Mouse (Mus musculus): ENCODE measurements around the gene Cfdp1. TPM values are rescaled to one million over a fixed set of nuclear protein-coding genes. Genes with fewer than 3 reads are reported as not detected.

Cfdp1 gene
- polyA plus RNA-seq, 1 experiment from 2014 or later: 199 TPM

- no peaks in the 10 kb centered on the region for H3K4me1 ChIP-seq
- no peaks in the 10 kb centered on the region for H3K9me3 ChIP-seq
- H3K4me2 ChIP-seq: no peak overlapping the region
- 48% methylated on average over 1 of the region's 1 CpGs for WGBS
- H3K27me3 ChIP-seq: no peaks in the 10 kb centered on the region
- no peak for ATAC-seq (ENCODE audit: low FRiP score)
- H3K4me3 ChIP-seq (replicated peaks): no peak overlapping the region
- no peak overlapping the region for H3K27ac ChIP-seq
- H3K36me3 ChIP-seq (replicated peaks): peaks cover 51% of the 10 kb centered on the region
- H3K9ac ChIP-seq: no peak overlapping the region
These were observed 18.6 kb downstream of the Cfdp1 start for GRCm38 (mm10) chr8:111835540-111835939.

- no peaks in the 10 kb centered on the region for H3K27me3 ChIP-seq
- WGBS: 76% methylated on average over 6 of the region's 6 CpGs
- ATAC-seq (ENCODE audit: low FRiP score): no peak
- no peak overlapping the region for H3K4me2 ChIP-seq
- H3K36me3 ChIP-seq (replicated peaks): peaks cover 55% of the 10 kb centered on the region
- H3K27ac ChIP-seq: no peak overlapping the region
- no peaks in the 10 kb centered on the region for H3K4me1 ChIP-seq
- H3K4me3 ChIP-seq (replicated peaks): no peak overlapping the region
- H3K9ac ChIP-seq: no peak overlapping the region
- no peaks in the 10 kb centered on the region for H3K9me3 ChIP-seq
These were observed 20.1 kb downstream of the Cfdp1 start for GRCm38 (mm10) chr8:111834011-111834410.

- H3K4me3 ChIP-seq (replicated peaks): no peak overlapping the region
- no peaks in the 10 kb centered on the region for H3K9me3 ChIP-seq
- H3K4me1 ChIP-seq: no peaks in the 10 kb centered on the region
- H3K4me2 ChIP-seq: no peak overlapping the region
- ATAC-seq (ENCODE audit: low FRiP score): no peak
- no peaks in the 10 kb centered on the region for H3K27me3 ChIP-seq
- no peak overlapping the region for H3K9ac ChIP-seq
- peaks cover 60% of the 10 kb centered on the region for H3K36me3 ChIP-seq (replicated peaks)
- WGBS: 87% methylated on average over 5 of the region's 5 CpGs
- no peak overlapping the region for H3K27ac ChIP-seq
These were observed 21.1 kb downstream of the Cfdp1 start for GRCm38 (mm10) chr8:111832983-111833382.

GRCm38 (mm10) chr8:111831996-111832395 lies 22.1 kb downstream of the Cfdp1 start:
- no peak for ATAC-seq (ENCODE audit: low FRiP score)
- H3K4me3 ChIP-seq (replicated peaks): no peak overlapping the region
- peaks cover 55% of the 10 kb centered on the region for H3K36me3 ChIP-seq (replicated peaks)
- H3K4me1 ChIP-seq: no peaks in the 10 kb centered on the region
- WGBS: 90% methylated on average over 4 of the region's 4 CpGs
- no peaks in the 10 kb centered on the region for H3K27me3 ChIP-seq
- no peak overlapping the region for H3K27ac ChIP-seq
- no peaks in the 10 kb centered on the region for H3K9me3 ChIP-seq
- H3K4me2 ChIP-seq: no peak overlapping the region
- no peak overlapping the region for H3K9ac ChIP-seq

DNA sequence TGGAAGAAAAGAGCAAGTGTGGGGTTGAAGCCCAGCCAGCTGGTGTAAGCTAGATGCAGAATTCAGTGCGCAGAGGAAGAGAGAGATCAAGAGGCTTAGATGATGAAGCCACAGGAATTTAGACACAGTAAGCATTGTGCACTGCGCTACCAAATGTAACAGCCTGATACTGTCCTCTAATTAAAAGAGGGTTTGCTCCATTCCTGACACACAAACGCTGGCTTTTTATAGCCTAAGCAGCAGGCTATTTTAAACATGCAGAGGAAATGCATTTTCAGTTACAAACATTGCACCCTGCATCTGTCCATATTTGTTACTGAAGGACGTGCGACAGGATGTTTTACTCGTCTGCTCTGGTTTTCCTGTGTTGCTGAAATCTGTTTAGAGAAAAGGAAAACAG lies 25.5 kb downstream of the Cfdp1 start:
- no peaks in the 10 kb centered on the region for H3K9me3 ChIP-seq
- H3K27ac ChIP-seq: no peak overlapping the region
- no peaks in the 10 kb centered on the region for H3K27me3 ChIP-seq
- no peak overlapping the region for H3K9ac ChIP-seq
- no peaks in the 10 kb centered on the region for H3K4me1 ChIP-seq
- ATAC-seq (ENCODE audit: low FRiP score): no peak
- no peak overlapping the region for H3K4me3 ChIP-seq (replicated peaks)
- peaks cover 60% of the 10 kb centered on the region for H3K36me3 ChIP-seq (replicated peaks)
- 88% methylated on average over 6 of the region's 6 CpGs for WGBS
- H3K4me2 ChIP-seq: no peak overlapping the region

DNA sequence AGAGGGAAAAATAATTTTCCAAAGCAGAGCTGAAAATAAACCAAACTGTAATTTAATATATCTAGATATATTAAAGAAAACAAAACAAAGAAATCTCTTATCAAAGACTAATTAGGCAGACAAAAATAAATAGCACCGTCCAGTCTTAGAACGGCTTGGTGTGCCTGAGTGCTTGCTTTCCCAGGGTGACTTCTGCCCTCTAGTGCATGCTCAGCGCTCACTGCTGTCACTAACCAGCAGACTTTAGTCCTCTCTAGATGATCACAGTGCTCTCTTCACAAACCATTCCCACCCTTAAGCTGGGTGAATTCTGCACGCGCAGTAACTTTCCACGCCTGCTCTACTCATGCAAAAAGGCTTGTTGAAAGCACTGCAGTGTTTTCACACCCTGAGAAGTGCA lies 28.9 kb downstream of the Cfdp1 start:
- no peaks in the 10 kb centered on the region for H3K4me1 ChIP-seq
- H3K36me3 ChIP-seq (replicated peaks): peaks cover 68% of the 10 kb centered on the region
- no peaks in the 10 kb centered on the region for H3K9me3 ChIP-seq
- H3K27me3 ChIP-seq: no peaks in the 10 kb centered on the region
- ATAC-seq (ENCODE audit: low FRiP score): no peak
- WGBS: 76% methylated on average over 6 of the region's 6 CpGs
- H3K27ac ChIP-seq: no peak overlapping the region
- H3K9ac ChIP-seq: no peak overlapping the region
- no peak overlapping the region for H3K4me3 ChIP-seq (replicated peaks)
- no peak overlapping the region for H3K4me2 ChIP-seq

DNA sequence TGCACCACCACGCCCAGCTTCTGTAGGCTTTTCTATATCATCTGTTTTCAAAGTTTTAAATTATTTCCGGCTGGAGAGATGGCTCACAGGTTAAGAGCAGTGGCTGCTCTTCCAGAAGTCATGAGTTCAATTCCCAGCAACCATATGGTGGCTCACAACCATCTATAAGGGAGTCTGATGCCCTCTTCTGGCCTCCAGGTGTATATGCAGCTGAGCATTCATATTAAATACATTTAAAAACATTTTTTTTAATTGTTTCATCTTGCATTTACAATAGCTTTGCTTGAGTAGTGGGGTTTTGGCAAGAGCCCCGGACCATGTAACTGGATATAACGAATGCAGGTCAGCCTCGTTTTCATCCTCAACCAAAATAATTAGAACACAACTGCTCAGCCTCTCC lies 29.8 kb downstream of the Cfdp1 start:
- peaks cover 67% of the 10 kb centered on the region for H3K36me3 ChIP-seq (replicated peaks)
- no peaks in the 10 kb centered on the region for H3K4me1 ChIP-seq
- H3K4me3 ChIP-seq (replicated peaks): no peak overlapping the region
- WGBS: 94% methylated on average over 5 of the region's 5 CpGs
- no peak overlapping the region for H3K9ac ChIP-seq
- no peak overlapping the region for H3K27ac ChIP-seq
- no peak for ATAC-seq (ENCODE audit: low FRiP score)
- H3K4me2 ChIP-seq: no peak overlapping the region
- no peaks in the 10 kb centered on the region for H3K9me3 ChIP-seq
- no peaks in the 10 kb centered on the region for H3K27me3 ChIP-seq

DNA sequence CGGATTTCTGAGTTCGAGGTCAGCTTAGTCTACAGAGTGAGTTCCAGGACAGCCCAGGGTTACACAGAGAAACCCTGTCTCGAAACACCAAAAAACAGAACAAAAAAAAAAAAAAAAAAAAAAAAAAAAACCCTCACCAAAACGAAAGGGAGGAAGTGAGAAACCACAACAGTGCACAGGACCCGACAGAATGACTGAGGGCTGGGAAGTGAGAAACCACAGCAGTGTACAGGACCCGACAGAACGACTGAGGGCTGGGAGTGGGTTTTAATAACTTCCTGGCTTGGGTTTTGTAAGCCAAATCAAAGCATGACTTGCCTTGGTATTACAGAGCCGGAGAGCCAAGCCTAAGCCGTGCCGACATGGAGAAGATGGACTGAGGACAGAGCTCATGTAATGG lies 32.9 kb downstream of the Cfdp1 start:
- H3K4me3 ChIP-seq (replicated peaks): no peak overlapping the region
- ATAC-seq (ENCODE audit: low FRiP score): no peak
- no peak overlapping the region for H3K27ac ChIP-seq
- no peaks in the 10 kb centered on the region for H3K9me3 ChIP-seq
- H3K27me3 ChIP-seq: no peaks in the 10 kb centered on the region
- H3K36me3 ChIP-seq (replicated peaks): peaks cover 54% of the 10 kb centered on the region
- H3K9ac ChIP-seq: no peak overlapping the region
- 92% methylated on average over 10 of the region's 10 CpGs for WGBS
- no peak overlapping the region for H3K4me2 ChIP-seq
- no peaks in the 10 kb centered on the region for H3K4me1 ChIP-seq

- ATAC-seq (ENCODE audit: low FRiP score): no peak
- no peaks in the 10 kb centered on the region for H3K27me3 ChIP-seq
These were observed 33.4 kb downstream of the Cfdp1 start for GRCm38 (mm10) chr8:111820691-111821090.

GRCm38 (mm10) chr8:111820018-111820417 lies 34.1 kb downstream of the Cfdp1 start:
- no peak overlapping the region for H3K4me2 ChIP-seq
- WGBS: 91% methylated on average over 12 of the region's 12 CpGs
- H3K9me3 ChIP-seq: no peaks in the 10 kb centered on the region
- peaks cover 51% of the 10 kb centered on the region for H3K36me3 ChIP-seq (replicated peaks)
- H3K27me3 ChIP-seq: no peaks in the 10 kb centered on the region
- no peak overlapping the region for H3K27ac ChIP-seq
- no peak overlapping the region for H3K9ac ChIP-seq
- H3K4me1 ChIP-seq: no peaks in the 10 kb centered on the region
- H3K4me3 ChIP-seq (replicated peaks): no peak overlapping the region
- no peak for ATAC-seq (ENCODE audit: low FRiP score)

More at GRCm38 (mm10) chr8:111820691-111821090, 33.4 kb downstream of the Cfdp1 start:
- Histone ChIP-seq H3K27ac (no peak overlapping the region), H3K4me3 (replicated peaks) (no peak overlapping the region), H3K9ac (no peak overlapping the region), H3K36me3 (replicated peaks) (peaks cover 54% of the 10 kb centered on the region), H3K9me3 (no peaks in the 10 kb centered on the region), H3K4me1 (no peaks in the 10 kb centered on the region), H3K4me2 (no peak overlapping the region)
- WGBS: 91% methylated on average over 4 of the region's 4 CpGs

- Histone ChIP-seq H3K27me3 (no peaks in the 10 kb centered on the region), H3K4me1 (no peaks in the 10 kb centered on the region), H3K27ac (no peak overlapping the region), H3K9me3 (no peaks in the 10 kb centered on the region), H3K36me3 (replicated peaks) (peaks cover 52% of the 10 kb centered on the region), H3K4me2 (no peak overlapping the region), H3K4me3 (replicated peaks) (no peak overlapping the region), H3K9ac (no peak overlapping the region)
- ATAC-seq (ENCODE audit: low FRiP score): no peak
- WGBS: 96% methylated on average over 3 of the region's 3 CpGs
These were observed 35.5 kb downstream of the Cfdp1 start for GRCm38 (mm10) chr8:111818556-111818955.

- no peak overlapping the region for H3K27ac ChIP-seq
- 0 out of 2 replicates have a peak, but pooled peaks cover 5% of the 10 kb centered on the region for H3K4me1 ChIP-seq
- ATAC-seq (ENCODE audit: low FRiP score): no peak
- H3K9me3 ChIP-seq: no peaks in the 10 kb centered on the region
- no peak overlapping the region for H3K9ac ChIP-seq
- H3K4me3 ChIP-seq (replicated peaks): no peak overlapping the region
- 95% methylated on average over 4 of the region's 4 CpGs for whole genome bisulfite sequencing
- peaks cover 23% of the 10 kb centered on the region for H3K36me3 ChIP-seq (replicated peaks)
- no peak overlapping the region for H3K4me2 ChIP-seq
- H3K27me3 ChIP-seq: no peaks in the 10 kb centered on the region
These were observed 39.0 kb downstream of the Cfdp1 start for GRCm38 (mm10) chr8:111815078-111815477.

- Histone ChIP-seq H3K4me2 (no peak overlapping the region), H3K4me1 (0 out of 2 replicates have a peak, but pooled peaks cover 5% of the 10 kb centered on the region), H3K9me3 (no peaks in the 10 kb centered on the region), H3K27me3 (no peaks in the 10 kb centered on the region), H3K4me3 (replicated peaks) (no peak overlapping the region), H3K27ac (no peak overlapping the region), H3K36me3 (replicated peaks) (peaks cover 12% of the 10 kb centered on the region), H3K9ac (no peak overlapping the region)
- 95% methylated on average over 9 of the region's 9 CpGs for WGBS
- no peak for ATAC-seq (ENCODE audit: low FRiP score)
These were observed 40.3 kb downstream of the Cfdp1 start for GRCm38 (mm10) chr8:111813818-111814217.

All from forebrain, embryonic 12.5 days (tissue).